Mouse (Mus musculus) colon, adult 2 months (tissue): ENCODE results near the gene Tpra1. TPM values are rescaled to one million over a fixed set of nuclear protein-coding genes. Genes with fewer than 3 reads are reported as not detected.

ENCODE experiments used
- polyA plus RNA-seq: library from polyadenylated mRNA; depleted of rRNA; stranded (reverse); fragments of >200 nt; gene quantifications from 2 replicates; pipeline ENCODE4 v1.2.3, GENCODE M21; 2012; rRNA removed

Gene Tpra1
- 163 and 189 TPM in 2 replicates for polyA plus RNA-seq

GRCm38 (mm10) chr6:88901947-88902820 is at the start of gene Tpra1:
Gene Tpra1, plus strand, starts transcription at chr6:88902251.

DNA sequence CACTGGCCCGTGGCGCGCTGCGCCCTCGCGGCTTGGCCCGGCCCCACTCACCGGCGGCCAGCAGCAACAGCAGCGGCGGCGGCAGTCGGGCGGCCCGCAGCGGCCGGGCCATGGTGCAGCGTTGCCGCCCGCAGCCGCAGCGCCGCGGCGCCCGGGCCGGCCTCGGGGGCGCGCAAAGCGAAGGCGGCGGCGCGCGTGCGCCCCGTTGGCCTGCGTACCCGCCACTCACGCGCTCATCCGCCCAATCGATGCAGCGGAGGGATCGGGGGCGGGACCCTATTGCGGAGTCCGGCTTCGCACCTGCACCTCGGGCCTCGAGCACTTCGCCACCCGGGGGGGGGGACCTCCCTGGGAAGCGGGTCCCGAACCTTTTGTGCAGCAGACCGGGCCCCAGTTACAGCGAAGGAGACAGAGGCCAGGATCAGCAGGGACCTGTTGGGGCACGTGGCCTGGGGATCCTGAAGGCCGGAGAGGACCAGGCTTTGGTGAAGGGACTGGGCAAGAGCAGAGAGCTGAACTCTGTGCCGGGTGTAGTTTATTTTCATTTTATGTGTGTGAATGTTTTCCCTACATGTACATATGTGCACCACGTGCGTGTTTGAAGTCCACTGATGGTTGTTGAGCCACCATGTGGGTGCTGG is 27.1 kb upstream of the Tpra1 start, which contains the start of gene Podxl2:
TSS of gene Podxl2 (minus strand) at position 177 of the 641 bp plus-strand sequence.

GRCm38 (mm10) chr6:88898534-88899048 is 3.5 kb upstream of the Tpra1 start, which contains the start of gene Mcm2:
Gene Mcm2, minus strand, starts transcription at chr6:88898780.

Other genes with a start within 250 kb of the Tpra1 start
- 68.3 and 86.1 TPM in 2 replicates for gene Mgll, start 177.8 kb upstream of the Tpra1 start, polyA plus RNA-seq
- gene Abtb1, start 60.3 kb upstream of the Tpra1 start, polyA plus RNA-seq: 69.8 and 104 TPM in 2 replicates
- 19.6 and 27.1 TPM in 2 replicates for gene Podxl2, start 27.2 kb upstream of the Tpra1 start, polyA plus RNA-seq
- gene Mcm2, start 3.5 kb upstream of the Tpra1 start, polyA plus RNA-seq: 22.2 and 27.1 TPM in 2 replicates